Mouse (Mus musculus): ENCODE results near the gene Adrm1.

- TF ChIP-seq CTCF (IDR thresholded peaks at IDR 0.05; ENCODE audit: control insufficient read depth, insufficient read depth, insufficient read length) (peak; percentile 19), CEBPB (IDR thresholded peaks at IDR 0.05; ENCODE audit: low read depth) (no peak), MAX (IDR thresholded peaks at IDR 0.05) (no peak), USF1 (IDR thresholded peaks at IDR 0.05; ENCODE audit: low read depth) (no peak)
Observed at GRCm38 (mm10) chr2:180173163-180173562, 1.9 kb downstream of the Adrm1 start.

All from C2C12 (cell line).